Mouse (Mus musculus): Measurements from ENCODE around the gene Disc1. TPM values are rescaled to one million over a fixed set of nuclear protein-coding genes. Genes with fewer than 3 reads are reported as not detected.

Disc1 gene
- polyA plus RNA-seq (2012; rRNA removed): 1.4 and 2.3 TPM in 2 replicates

GRCm38 (mm10) chr8:125053505-125054435 is at the start of gene Disc1:
Gene Disc1, plus strand, starts transcription at chr8:125054195.

GRCm38 (mm10) chr8:125012695-125013627 is 41.0 kb upstream of the Disc1 start, which contains the start of gene Tsnax:
Gene Tsnax, plus strand, starts transcription at chr8:125012997.

Other genes starting within 250 kb of the Disc1 start
- 86.4 and 93.1 TPM in 2 replicates for gene Gnpat, start 191.2 kb upstream of the Disc1 start, polyA plus RNA-seq (2012; rRNA removed)
- gene 2810004N23Rik, start 191.1 kb upstream of the Disc1 start, polyA plus RNA-seq (2012; rRNA removed): 24.1 and 26.0 TPM in 2 replicates
- gene Exoc8, start 156.5 kb upstream of the Disc1 start, polyA plus RNA-seq (2012; rRNA removed): 11.2 and 11.8 TPM in 2 replicates
- gene Sprtn, start 156.3 kb upstream of the Disc1 start, polyA plus RNA-seq (2012; rRNA removed): 19.4 and 20.4 TPM in 2 replicates
- gene Egln1, start 104.9 kb upstream of the Disc1 start, polyA plus RNA-seq (2012; rRNA removed): 47.1 and 54.1 TPM in 2 replicates
- gene Tsnax, start 41.2 kb upstream of the Disc1 start, polyA plus RNA-seq (2012; rRNA removed): 165 and 167 TPM in 2 replicates